Mouse (Mus musculus): Measurements from ENCODE around the gene Mtln. TPM values are rescaled to one million over a fixed set of nuclear protein-coding genes. Genes with fewer than 3 reads are reported as not detected.

Gene Mtln
- 9.8 to 13.5 TPM (median 11.1 TPM) in 4 replicates for total RNA-seq (2023; ENCODE audit: inconsistent age)

DNA sequence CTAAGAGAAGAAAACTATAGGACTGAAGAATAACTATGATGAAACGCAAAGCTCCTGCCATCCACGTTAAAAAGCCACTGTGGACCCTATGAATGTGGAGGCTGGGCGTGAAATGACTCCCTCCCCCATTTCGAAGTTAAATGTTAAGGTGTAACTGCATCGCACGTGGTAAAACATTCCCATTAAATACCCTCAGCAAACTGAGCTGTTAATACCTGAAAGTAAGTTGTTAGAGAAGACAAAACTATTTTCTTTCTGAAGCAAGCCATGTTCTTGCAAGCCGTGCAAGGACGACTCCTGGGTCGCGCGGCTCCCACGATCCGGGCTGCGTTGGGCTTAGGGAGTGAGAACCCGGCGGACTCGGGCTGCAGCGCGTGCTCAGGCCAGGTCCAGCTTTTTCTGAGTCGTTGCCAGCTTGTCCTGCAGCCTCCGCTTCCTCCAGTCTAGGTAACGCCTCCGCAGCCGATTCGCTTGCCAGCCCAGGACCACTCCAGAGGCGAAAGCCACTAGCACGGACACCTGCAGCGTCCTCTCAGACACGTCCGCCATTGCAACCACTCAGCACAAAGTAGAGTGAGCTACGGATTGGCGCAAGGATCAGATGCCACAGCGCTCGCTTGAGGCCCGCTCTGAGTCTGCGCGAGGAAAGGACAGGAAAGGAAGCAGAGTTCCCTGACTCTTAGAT, at the start of gene Mtln:
TSS of gene Mtln (minus strand) at position 570 of the 685 bp plus-strand sequence.

DNA sequence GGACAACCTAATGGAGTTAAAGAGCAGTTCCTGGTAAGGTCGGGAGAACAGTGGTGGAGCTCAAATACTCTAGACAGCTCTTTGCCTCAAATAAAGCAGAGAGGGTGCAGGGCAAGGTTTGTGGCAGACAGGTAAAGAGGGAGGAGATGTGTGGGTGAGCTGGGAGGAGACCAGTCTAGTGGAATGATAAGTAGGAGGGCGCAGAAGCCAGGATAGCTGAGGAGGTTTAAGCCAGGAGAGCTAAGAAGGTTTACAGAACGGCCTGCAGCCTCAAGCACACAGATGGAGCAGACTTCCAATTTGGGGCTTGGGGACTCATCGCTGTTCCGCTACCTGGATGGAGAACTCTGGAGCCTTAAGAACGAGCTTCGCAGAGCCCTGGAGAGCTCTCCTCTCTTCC, 46.3 kb upstream of the Mtln start, which contains the start of gene Acoxl:
TSS of gene Acoxl (plus strand) at position 301 of the 400 bp plus-strand sequence.

GRCm38 (mm10) chr2:127831401-127832102, 39.3 kb upstream of the Mtln start, which contains the start of gene Bub1:
Gene Bub1 (minus strand): TSS chr2:127831865.

GRCm38 (mm10) chr2:127788440-127789116, 3.7 kb downstream of the Mtln start, which contains the start of gene Nphp1:
Gene Nphp1 (minus strand): TSS chr2:127788897.

Other genes starting within 250 kb of the Mtln start
- gene Zfp661, start 205.4 kb downstream of the Mtln start, total RNA-seq (2023; ENCODE audit: inconsistent age): 4.5 to 7.9 TPM (median 6.3 TPM) in 4 replicates
- gene Mrps5, start 205.3 kb downstream of the Mtln start, total RNA-seq (2023; ENCODE audit: inconsistent age): 67.7 to 95.1 TPM (median 87.5 TPM) in 4 replicates
- not detected in 4 replicates for gene Mal, start 135.8 kb downstream of the Mtln start, total RNA-seq (2023; ENCODE audit: inconsistent age)
- gene Mall, start 62.6 kb downstream of the Mtln start, total RNA-seq (2023; ENCODE audit: inconsistent age): 0.24 to 0.83 TPM (median 0.57 TPM) in 4 replicates
- 0.72 to 1.3 TPM (median 1.1 TPM) in 4 replicates for gene Nphp1, start 3.6 kb downstream of the Mtln start, total RNA-seq (2023; ENCODE audit: inconsistent age)
- 0.90 to 2.1 TPM (median 1.4 TPM) in 4 replicates for gene Bub1, start 39.4 kb upstream of the Mtln start, total RNA-seq (2023; ENCODE audit: inconsistent age)
- gene Acoxl, start 46.4 kb upstream of the Mtln start, total RNA-seq (2023; ENCODE audit: inconsistent age): not detected in 4 replicates